Comparison of ENCODE assay signal across 25 mouse cellular contexts in genomic region chr5:115991717-115992116, GRCm38 (mm10).
"Had no signal": no experiment of that assay in that cellular context is flagged by ENCODE, and none has a peak within 500 bp of the region (broad histone marks: within the 10 kb centered on the region; RNA-seq: fewer than 3 reads in every experiment).

No protein-coding gene starts in this region.

- H3K4me2 ChIP-seq: heart, embryonic 12.5 days; hindbrain, embryonic 12.5 days; hindbrain, embryonic 14.5 days; intestine, embryonic 15.5 days; limb, embryonic 12.5 days; liver, embryonic 12.5 days had no signal

- H3K4me1 ChIP-seq: heart, embryonic 12.5 days; hindbrain, embryonic 10.5 days; hindbrain, embryonic 12.5 days; intestine, embryonic 15.5 days; limb, embryonic 12.5 days; liver, embryonic 12.5 days had no signal

- H3K27me3 ChIP-seq: heart, embryonic 12.5 days; hindbrain, embryonic 12.5 days; intestine, embryonic 15.5 days; limb, embryonic 12.5 days; liver, embryonic 12.5 days had no signal

- DNase-seq: gastrocnemius, adult 2 months; gastrocnemius, postnatal 10 days; gastrocnemius, postnatal 25 days; heart, adult 18-20 months; heart, postnatal 10 days; heart, postnatal 4 days; kidney, adult 18-20 months; kidney, adult 8-10 months; kidney, postnatal 10 days; kidney, postnatal 25 days; layer of hippocampus, adult 9-11 months; layer of hippocampus, postnatal 36 days; left cerebral cortex, postnatal 4 days had no signal

- H3K27ac ChIP-seq: gastrocnemius, adult 2 months; heart, embryonic 10.5 days; hindbrain, embryonic 10.5 days; hindbrain, embryonic 12.5 days; hindbrain, embryonic 14.5 days; intestine, embryonic 15.5 days; limb, embryonic 12.5 days; liver, embryonic 12.5 days; liver, embryonic 14.5 days had no signal

- ATAC-seq: hindbrain, embryonic 16.5 days; inflammation-experienced regulatory T-cells, adult 6 months; intestine, embryonic 15.5 days; intestine, postnatal 0 days; liver, embryonic 12.5 days had no signal

- H3K9me3 ChIP-seq: intestine, embryonic 15.5 days; liver, embryonic 12.5 days had no signal

- H3K9ac ChIP-seq: heart, embryonic 12.5 days; hindbrain, embryonic 12.5 days; hindbrain, embryonic 14.5 days; intestine, embryonic 15.5 days; limb, embryonic 12.5 days; liver, embryonic 12.5 days; liver, embryonic 14.5 days had no signal

- H3K4me3 ChIP-seq: gastrocnemius, adult 2 months; heart, embryonic 10.5 days; heart, embryonic 12.5 days; hindbrain, embryonic 10.5 days; hindbrain, embryonic 12.5 days; intestine, embryonic 15.5 days; limb, embryonic 12.5 days; liver, embryonic 12.5 days had no signal
